Mouse (Mus musculus): ENCODE results near the gene Grip1. TPM values are rescaled to one million over a fixed set of nuclear protein-coding genes. Genes with fewer than 3 reads are reported as not detected.
A peak's percentile ranks its signal among the peaks of the same experiment; 100 is the strongest.

The Grip1 gene
- polyA plus RNA-seq, 1 experiment from 2014 or later = 4.3 TPM

- Histone ChIP-seq H3K4me1 (ENCODE audit: control insufficient read depth, insufficient read depth, low read length) (no peaks in the 10 kb centered on the region), H3K4me2 (replicated peaks; ENCODE audit: low read depth, low read length) (no peak overlapping the region), H3K36me3 (ENCODE audit: control insufficient read depth, insufficient read depth, low read length) (no peaks in the 10 kb centered on the region), H3K9ac (replicated peaks; ENCODE audit: low read depth, low read length) (no peak overlapping the region), H3K27ac (ENCODE audit: low read length) (no peak overlapping the region), H3K9me3 (ENCODE audit: control insufficient read depth, low read depth, low read length) (no peaks in the 10 kb centered on the region; the same call in 1 of the 2 replicates), H3K27me3 (ENCODE audit: control insufficient read depth, insufficient read depth, low read length) (no peaks in the 10 kb centered on the region), H3K4me3 (ENCODE audit: low read depth, low read length) (no peak overlapping the region)
- ATAC-seq (ENCODE audit: insufficient number of reproducible peaks, insufficient read depth, low FRiP score, low read depth) = no peak
- 50% methylated on average over 7 of the region's 7 CpGs for WGBS
Measured at GRCm38 (mm10) chr10:119660677-119661353, 207.2 kb downstream of the Grip1 start.

- H3K4me1 ChIP-seq (ENCODE audit: control insufficient read depth, insufficient read depth, low read length) = no peaks in the 10 kb centered on the region
- no peaks in the 10 kb centered on the region for H3K9me3 ChIP-seq (ENCODE audit: control insufficient read depth, low read depth, low read length)
- H3K27me3 ChIP-seq (ENCODE audit: control insufficient read depth, insufficient read depth, low read length) = no peaks in the 10 kb centered on the region
- WGBS = 71% methylated on average over 9 of the region's 9 CpGs
- H3K4me2 ChIP-seq (replicated peaks; ENCODE audit: low read depth, low read length) = no peak overlapping the region
- H3K9ac ChIP-seq (replicated peaks; ENCODE audit: low read depth, low read length) = no peak overlapping the region
- no peak overlapping the region for H3K27ac ChIP-seq (ENCODE audit: low read length)
- ATAC-seq (ENCODE audit: insufficient number of reproducible peaks, insufficient read depth, low FRiP score, low read depth) = no peak
- H3K36me3 ChIP-seq (ENCODE audit: control insufficient read depth, insufficient read depth, low read length) = no peaks in the 10 kb centered on the region
- H3K4me3 ChIP-seq (ENCODE audit: low read depth, low read length) = no peak overlapping the region
Measured at GRCm38 (mm10) chr10:119663586-119663985, 210.0 kb downstream of the Grip1 start.

- Histone ChIP-seq H3K36me3 (ENCODE audit: control insufficient read depth, insufficient read depth, low read length) (no peaks in the 10 kb centered on the region), H3K4me3 (ENCODE audit: low read depth, low read length) (no peak overlapping the region), H3K27me3 (ENCODE audit: control insufficient read depth, insufficient read depth, low read length) (no peaks in the 10 kb centered on the region), H3K4me2 (replicated peaks; ENCODE audit: low read depth, low read length) (no peak overlapping the region), H3K9ac (replicated peaks; ENCODE audit: low read depth, low read length) (no peak overlapping the region), H3K4me1 (ENCODE audit: control insufficient read depth, insufficient read depth, low read length) (no peaks in the 10 kb centered on the region), H3K27ac (ENCODE audit: low read length) (no peak overlapping the region), H3K9me3 (ENCODE audit: control insufficient read depth, low read depth, low read length) (no peaks in the 10 kb centered on the region)
- no peak for ATAC-seq (ENCODE audit: insufficient number of reproducible peaks, insufficient read depth, low FRiP score, low read depth)
- WGBS = 63% methylated on average over 11 of the region's 11 CpGs
Measured at GRCm38 (mm10) chr10:119666386-119666785, 212.8 kb downstream of the Grip1 start.

GRCm38 (mm10) chr10:119670456-119670855 lies 216.8 kb downstream of the Grip1 start:
- Histone ChIP-seq H3K36me3 (ENCODE audit: control insufficient read depth, insufficient read depth, low read length) (no peaks in the 10 kb centered on the region), H3K4me3 (ENCODE audit: low read depth, low read length) (no peak overlapping the region), H3K4me2 (replicated peaks; ENCODE audit: low read depth, low read length) (no peak overlapping the region), H3K27me3 (ENCODE audit: control insufficient read depth, insufficient read depth, low read length) (no peaks in the 10 kb centered on the region), H3K4me1 (ENCODE audit: control insufficient read depth, insufficient read depth, low read length) (no peaks in the 10 kb centered on the region), H3K27ac (ENCODE audit: low read length) (no peak overlapping the region), H3K9ac (replicated peaks; ENCODE audit: low read depth, low read length) (no peak overlapping the region), H3K9me3 (ENCODE audit: control insufficient read depth, low read depth, low read length) (no peaks in the 10 kb centered on the region)
- WGBS = 16% methylated on average over 7 of the region's 7 CpGs
- ATAC-seq (ENCODE audit: insufficient number of reproducible peaks, insufficient read depth, low FRiP score, low read depth) = no peak

GRCm38 (mm10) chr10:119684377-119684826 lies 230.8 kb downstream of the Grip1 start:
- H3K9me3 ChIP-seq (ENCODE audit: control insufficient read depth, low read depth, low read length) = no peaks in the 10 kb centered on the region
- H3K9ac ChIP-seq (replicated peaks; ENCODE audit: low read depth, low read length) = no peak overlapping the region
- no peak overlapping the region for H3K27ac ChIP-seq (ENCODE audit: low read length)
- H3K36me3 ChIP-seq (ENCODE audit: control insufficient read depth, insufficient read depth, low read length) = no peaks in the 10 kb centered on the region
- 73% methylated on average over 3 of the region's 3 CpGs for WGBS
- no peaks in the 10 kb centered on the region for H3K27me3 ChIP-seq (ENCODE audit: control insufficient read depth, insufficient read depth, low read length)
- H3K4me1 ChIP-seq (ENCODE audit: control insufficient read depth, insufficient read depth, low read length) = no peaks in the 10 kb centered on the region
- H3K4me3 ChIP-seq (ENCODE audit: low read depth, low read length) = no peak overlapping the region
- H3K4me2 ChIP-seq (replicated peaks; ENCODE audit: low read depth, low read length) = no peak overlapping the region
- no peak for ATAC-seq (ENCODE audit: insufficient number of reproducible peaks, insufficient read depth, low FRiP score, low read depth)

GRCm38 (mm10) chr10:119691358-119692083 lies 237.9 kb downstream of the Grip1 start:
- Histone ChIP-seq H3K4me1 (ENCODE audit: control insufficient read depth, insufficient read depth, low read length) (peaks cover 13% of the 10 kb centered on the region; the same call in 1 of the 2 replicates), H3K4me2 (replicated peaks; ENCODE audit: low read depth, low read length) (peak overlapping the region; percentile 54), H3K9ac (replicated peaks; ENCODE audit: low read depth, low read length) (no peak overlapping the region), H3K27me3 (ENCODE audit: control insufficient read depth, insufficient read depth, low read length) (no peaks in the 10 kb centered on the region), H3K9me3 (ENCODE audit: control insufficient read depth, low read depth, low read length) (no peaks in the 10 kb centered on the region), H3K36me3 (ENCODE audit: control insufficient read depth, insufficient read depth, low read length) (no peaks in the 10 kb centered on the region), H3K4me3 (ENCODE audit: low read depth, low read length) (peak overlapping the region; percentile 26), H3K27ac (ENCODE audit: low read length) (no peak overlapping the region)
- WGBS = 4% methylated on average over 16 of the region's 16 CpGs
- 0 out of 2 replicates have a peak, but pooled peaks have one; percentile 42 for ATAC-seq (ENCODE audit: insufficient number of reproducible peaks, insufficient read depth, low FRiP score, low read depth)

GRCm38 (mm10) chr10:119692284-119692890 lies 238.8 kb downstream of the Grip1 start:
- Histone ChIP-seq H3K9ac (replicated peaks; ENCODE audit: low read depth, low read length) (no peak overlapping the region), H3K4me2 (replicated peaks; ENCODE audit: low read depth, low read length) (peak overlapping the region; percentile 54), H3K36me3 (ENCODE audit: control insufficient read depth, insufficient read depth, low read length) (no peaks in the 10 kb centered on the region), H3K4me3 (ENCODE audit: low read depth, low read length) (peak overlapping the region; percentile 26), H3K27ac (ENCODE audit: low read length) (no peak overlapping the region), H3K27me3 (ENCODE audit: control insufficient read depth, insufficient read depth, low read length) (no peaks in the 10 kb centered on the region), H3K9me3 (ENCODE audit: control insufficient read depth, low read depth, low read length) (no peaks in the 10 kb centered on the region), H3K4me1 (ENCODE audit: control insufficient read depth, insufficient read depth, low read length) (peaks cover 13% of the 10 kb centered on the region; the same call in 1 of the 2 replicates)
- ATAC-seq (ENCODE audit: insufficient number of reproducible peaks, insufficient read depth, low FRiP score, low read depth) = no peak
- WGBS = 2% methylated on average over 26 of the region's 26 CpGs

DNA sequence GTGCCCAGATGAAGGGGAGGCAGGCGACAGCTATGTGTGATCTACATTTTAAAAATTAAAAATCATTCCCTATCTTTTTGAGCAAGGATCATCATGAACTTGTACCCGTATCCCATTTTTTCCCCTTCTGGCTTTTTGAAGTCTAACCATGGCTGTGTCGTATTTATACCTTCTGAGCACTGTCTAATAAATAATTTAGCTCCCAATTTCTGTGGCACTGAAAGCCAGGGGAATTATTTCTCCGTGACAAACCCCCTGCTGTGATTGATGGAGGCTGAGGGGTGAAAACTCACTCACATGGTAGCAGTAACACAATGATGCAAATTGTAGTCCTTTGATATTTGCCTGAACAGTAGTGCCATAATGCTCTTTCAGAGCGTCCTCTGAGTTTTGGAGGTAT lies 239.8 kb downstream of the Grip1 start:
- 66% methylated on average over 5 of the region's 5 CpGs for WGBS
- Histone ChIP-seq H3K9me3 (ENCODE audit: control insufficient read depth, low read depth, low read length) (no peaks in the 10 kb centered on the region), H3K4me2 (replicated peaks; ENCODE audit: low read depth, low read length) (no peak overlapping the region), H3K27me3 (ENCODE audit: control insufficient read depth, insufficient read depth, low read length) (no peaks in the 10 kb centered on the region), H3K4me3 (ENCODE audit: low read depth, low read length) (no peak overlapping the region), H3K27ac (ENCODE audit: low read length) (no peak overlapping the region), H3K4me1 (ENCODE audit: control insufficient read depth, insufficient read depth, low read length) (peaks cover 13% of the 10 kb centered on the region; the same call in 1 of the 2 replicates), H3K36me3 (ENCODE audit: control insufficient read depth, insufficient read depth, low read length) (no peaks in the 10 kb centered on the region), H3K9ac (replicated peaks; ENCODE audit: low read depth, low read length) (no peak overlapping the region)
- ATAC-seq (ENCODE audit: insufficient number of reproducible peaks, insufficient read depth, low FRiP score, low read depth) = no peak
